Comparison of ENCODE assay signal across 8 mouse cellular contexts in the genomic region with DNA sequence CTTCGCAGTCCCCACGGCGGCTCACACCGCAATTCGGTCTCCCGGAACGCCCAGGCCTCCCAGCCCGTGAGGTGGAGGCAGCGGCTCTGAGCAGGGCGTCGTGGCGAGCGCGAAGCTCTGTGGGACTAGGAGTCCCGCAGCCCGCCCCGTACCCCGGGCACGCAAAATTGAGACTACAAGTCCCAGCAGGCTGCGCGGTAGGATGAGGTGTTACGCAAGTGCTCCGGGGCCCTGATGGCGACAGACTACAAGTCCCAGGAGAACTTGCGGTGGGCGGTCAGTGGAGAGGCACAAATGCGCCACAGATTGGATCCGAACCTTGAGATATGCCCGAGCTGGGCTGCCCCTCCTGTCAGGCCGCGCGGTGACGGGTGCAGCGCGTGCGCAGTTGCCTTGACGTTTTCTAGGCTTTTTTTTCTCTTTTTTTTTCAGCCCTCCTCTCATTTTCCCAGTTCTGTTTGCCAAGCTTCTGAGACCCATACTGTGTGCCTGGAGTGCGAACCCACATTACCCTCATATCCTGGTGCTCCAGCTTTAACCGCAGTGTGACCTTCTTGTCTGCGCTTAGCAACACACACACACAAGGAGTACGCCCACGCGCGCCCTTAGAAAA. TPM values are rescaled to one million over a fixed set of nuclear protein-coding genes. Genes with fewer than 3 reads are reported as not detected.
DNase-seq lines count a peak whose midpoint lies in the region; ATAC-seq lines count a peak whose summit lies in the region.

No protein-coding gene starts in this region.

- H3K4me2 ChIP-seq in hindbrain, embryonic 11.5 days (replicated peaks; ENCODE audit: low read depth, low read length): peak overlapping the region; percentile 81

- H3K36me3 ChIP-seq in hindbrain, embryonic 11.5 days (ENCODE audit: control insufficient read depth, insufficient read depth, low read length): no peaks in the 10 kb centered on the region

- peak overlapping the region; percentile 87 for H3K9ac ChIP-seq in hindbrain, embryonic 11.5 days (ENCODE audit: low read depth, low read length)

- DNase-seq in NIH3T3 (ENCODE audit: low read depth): peak; percentile 100
- peak; percentile 100 for DNase-seq in cerebellum, adult 9-11 months
- peak; percentile 99 to 100 for DNase-seq in frontal cortex, adult 2 months (ENCODE audit: extremely low spot score in 1 of 2, low spot score in 1 of 2)
- DNase-seq in hindbrain, embryonic 11.5 days (ENCODE audit: low spot score): peak; percentile 98
- peak; percentile 98 for DNase-seq in layer of hippocampus, postnatal 10 days (ENCODE audit: low spot score in 2 of 2)
- DNase-seq in lung, postnatal 10 days: peak; percentile 99
- peak; percentile 96 for DNase-seq in ovary, postnatal 36 days (ENCODE audit: low spot score)
- peak; percentile 97 for DNase-seq in thymus, postnatal 25 days

- H3K27ac ChIP-seq in hindbrain, embryonic 11.5 days (ENCODE audit: low read depth, low read length): peak overlapping the region; percentile 78

- H3K4me3 ChIP-seq in hindbrain, embryonic 11.5 days (ENCODE audit: low read depth, low read length): peak overlapping the region; percentile 93

- H3K27me3 ChIP-seq in hindbrain, embryonic 11.5 days (ENCODE audit: control insufficient read depth, insufficient read depth, low read length): no peaks in the 10 kb centered on the region

- peaks cover 5% of the 10 kb centered on the region; the same call in 1 of the 2 replicates for H3K4me1 ChIP-seq in hindbrain, embryonic 11.5 days (replicated peaks; ENCODE audit: control insufficient read depth, insufficient read depth, low read length)

- ATAC-seq in hindbrain, embryonic 11.5 days (ENCODE audit: low FRiP score): peak; percentile 99

- H3K9me3 ChIP-seq in hindbrain, embryonic 11.5 days (ENCODE audit: control insufficient read depth, low read length): no peaks in the 10 kb centered on the region

- 2% methylated on average over 41 of the region's 44 CpGs for WGBS in hindbrain, embryonic 11.5 days

RNA-seq across cellular contexts. Expression of a gene that starts 22.8 kb away (rescaled TPM):
- 359 and 411 TPM in 2 replicates for polyA plus RNA-seq in frontal cortex, adult 2 months (2012; rRNA removed)
- polyA plus RNA-seq in hindbrain, embryonic 11.5 days (2014; fragmentation: Nextera tagmentation; extraction: Ambion mirVana): 227 and 232 TPM in 2 replicates
- 100 to 1,000 TPM; 353 to 378 TPM for total RNA-seq in layer of hippocampus, postnatal 10 days (2021)

RNA-seq across cellular contexts. Expression of a gene that starts 49.8 kb away (rescaled TPM):
- polyA plus RNA-seq in frontal cortex, adult 2 months (2012; rRNA removed): 48.4 and 53.9 TPM in 2 replicates
- polyA plus RNA-seq in hindbrain, embryonic 11.5 days (2014; fragmentation: Nextera tagmentation; extraction: Ambion mirVana): 29.4 and 30.6 TPM in 2 replicates
- total RNA-seq in layer of hippocampus, postnatal 10 days (2021): 10 to 100 TPM; 60.4 to 63.3 TPM

Comparison
In these comparisons a context has a peak if more than half of its experiments do, and no peak if none do; other contexts are left out.
1. Peak in every context shown above with its lines: DNase-seq, ATAC-seq, H3K4me3 ChIP-seq and H3K27ac ChIP-seq.